11 mouse cellular contexts compared by ENCODE assay signal in genomic region chr7:28358431-28358830, GRCm38 (mm10). TPM values are rescaled to one million over a fixed set of nuclear protein-coding genes. Genes with fewer than 3 reads are reported as not detected.
DNase-seq lines count a peak whose midpoint lies in the region; ATAC-seq lines count a peak whose summit lies in the region.
"Had no signal": no experiment of that assay in that cellular context is flagged by ENCODE, and none has a peak within 500 bp of the region (broad histone marks: within the 10 kb centered on the region; RNA-seq: fewer than 3 reads in every experiment).

No protein-coding gene starts in this region.

- H3K4me2 ChIP-seq in heart, embryonic 11.5 days: peak overlapping the region; percentile 33; the same call in 1 of the 2 replicates
- H3K4me2 ChIP-seq in lung, embryonic 16.5 days (ENCODE audit: low read depth, low read length): no peak overlapping the region
- H3K4me2 ChIP-seq in liver, embryonic 16.5 days (ENCODE audit: low read depth, low read length): no peak overlapping the region

- H3K4me1 ChIP-seq in heart, embryonic 11.5 days (ENCODE audit: control insufficient read depth, insufficient read depth, low read length): peaks cover 27% of the 10 kb centered on the region
- H3K4me1 ChIP-seq in lung, embryonic 16.5 days (replicated peaks; ENCODE audit: control insufficient read depth, insufficient read depth, low read length): peaks cover 25% of the 10 kb centered on the region
- H3K4me1 ChIP-seq in liver, embryonic 16.5 days (ENCODE audit: control insufficient read depth, low read depth, low read length): peaks cover 12% of the 10 kb centered on the region

- H3K4me3 ChIP-seq in heart, embryonic 11.5 days (ENCODE audit: low read depth, low read length): no peak overlapping the region
- no peak overlapping the region for H3K4me3 ChIP-seq in lung, embryonic 16.5 days (ENCODE audit: low read length)
- no peak overlapping the region for H3K4me3 ChIP-seq in liver, embryonic 16.5 days (ENCODE audit: low read depth, low read length)

- H3K36me3 ChIP-seq in heart, embryonic 11.5 days (ENCODE audit: control insufficient read depth, insufficient read depth, low read length): peaks cover 42% of the 10 kb centered on the region
- H3K36me3 ChIP-seq in lung, embryonic 16.5 days (ENCODE audit: control insufficient read depth, insufficient read depth, low read length): peaks cover 51% of the 10 kb centered on the region
- H3K36me3 ChIP-seq in liver, embryonic 16.5 days (ENCODE audit: control insufficient read depth, insufficient read depth): peaks cover 10% of the 10 kb centered on the region

- no peak for DNase-seq in heart, postnatal 4 days
- DNase-seq in lung, postnatal 10 days: no peak
- no peak for DNase-seq in gastrocnemius, postnatal 10 days
- DNase-seq in B cell, adult 2 months: no peak
- DNase-seq: cerebellum, adult 9-10 months; layer of hippocampus, adult 9-11 months had no signal

- H3K27ac ChIP-seq in heart, embryonic 11.5 days (ENCODE audit: low read depth, low read length): peak overlapping the region; percentile 87
- peak overlapping the region; percentile 88 for H3K27ac ChIP-seq in lung, embryonic 16.5 days (ENCODE audit: low read length)
- peak overlapping the region; percentile 16 for H3K27ac ChIP-seq in liver, embryonic 16.5 days (ENCODE audit: low read length)

- H3K27me3 ChIP-seq in heart, embryonic 11.5 days (ENCODE audit: control insufficient read depth, insufficient read depth, low read length): no peaks in the 10 kb centered on the region
- no peaks in the 10 kb centered on the region for H3K27me3 ChIP-seq in lung, embryonic 16.5 days (ENCODE audit: control insufficient read depth, insufficient read depth, low read depth, low read length)
- H3K27me3 ChIP-seq in liver, embryonic 16.5 days (ENCODE audit: control insufficient read depth, insufficient read depth, low read depth, low read length): no peaks in the 10 kb centered on the region
- H3K27me3 ChIP-seq: CH12.LX had no signal

- no peak for ATAC-seq in heart, embryonic 11.5 days (replicated peaks; ENCODE audit: insufficient number of reproducible peaks, low FRiP score, low TSS enrichment)
- no peak for ATAC-seq in lung, embryonic 16.5 days (ENCODE audit: low read depth)
- no peak for ATAC-seq in liver, embryonic 16.5 days (ENCODE audit: low read depth)
- no peak for ATAC-seq in cerebellum, adult (ENCODE audit: insufficient number of reproducible peaks, low FRiP score, low TSS enrichment)

- no peak overlapping the region for H3K9ac ChIP-seq in heart, embryonic 11.5 days (ENCODE audit: low read depth, low read length)
- H3K9ac ChIP-seq in lung, embryonic 16.5 days (ENCODE audit: low read length): no peak overlapping the region
- no peak overlapping the region for H3K9ac ChIP-seq in liver, embryonic 16.5 days (ENCODE audit: low read depth, low read length)

- H3K9me3 ChIP-seq in heart, embryonic 11.5 days (replicated peaks; ENCODE audit: control insufficient read depth, low read length): no peaks in the 10 kb centered on the region
- H3K9me3 ChIP-seq in lung, embryonic 16.5 days (ENCODE audit: control insufficient read depth, low read length): no peaks in the 10 kb centered on the region
- H3K9me3 ChIP-seq in liver, embryonic 16.5 days (replicated peaks; ENCODE audit: control insufficient read depth, low read length): no peaks in the 10 kb centered on the region

- 51% methylated on average over 7 of the region's 7 CpGs for WGBS in heart, embryonic 11.5 days (ENCODE audit: insufficient replicate concordance)
- 56% methylated on average over 7 of the region's 7 CpGs for WGBS in lung, embryonic 16.5 days
- 62% methylated on average over 7 of the region's 7 CpGs for WGBS in liver, embryonic 16.5 days (ENCODE audit: insufficient replicate concordance)

RNA-seq across cellular contexts. Expression of gene Rps16, which starts 8.0 kb away (rescaled TPM):
- 750 and 792 TPM in 2 replicates for polyA plus RNA-seq in heart, embryonic 11.5 days (2014; fragmentation: Nextera tagmentation; extraction: Ambion mirVana)
- total RNA-seq in heart, postnatal 4 days (2021): 1,000 to 10,000 TPM in 1 of 2 experiments, 100 to 1,000 TPM in 1; 972 to 1,025 TPM
- polyA plus RNA-seq in lung, embryonic 16.5 days (2015; fragmentation: Nextera tagmentation; extraction: Ambion mirVana): 981 and 1,007 TPM in 2 replicates
- 531 and 598 TPM in 2 replicates for polyA plus RNA-seq in liver, embryonic 16.5 days (2015; fragmentation: Nextera tagmentation; extraction: Ambion mirVana)
- 100 to 1,000 TPM; 757 to 807 TPM for total RNA-seq in gastrocnemius, postnatal 10 days (2021)

RNA-seq across cellular contexts. Expression of gene Plekhg2, which starts 14.0 kb away (rescaled TPM):
- 44.6 and 47.8 TPM in 2 replicates for polyA plus RNA-seq in heart, embryonic 11.5 days (2014; fragmentation: Nextera tagmentation; extraction: Ambion mirVana)
- total RNA-seq in heart, postnatal 4 days (2021): 10 to 100 TPM; 42.1 to 42.9 TPM
- polyA plus RNA-seq in lung, embryonic 16.5 days (2015; fragmentation: Nextera tagmentation; extraction: Ambion mirVana): 69.0 and 70.0 TPM in 2 replicates
- 4.8 and 6.3 TPM in 2 replicates for polyA plus RNA-seq in liver, embryonic 16.5 days (2015; fragmentation: Nextera tagmentation; extraction: Ambion mirVana)
- total RNA-seq in gastrocnemius, postnatal 10 days (2021): 10 to 100 TPM; 18.7 to 30.0 TPM

RNA-seq across cellular contexts. Expression of gene Supt5, which starts 19.9 kb away (rescaled TPM):
- 55.2 and 60.3 TPM in 2 replicates for polyA plus RNA-seq in heart, embryonic 11.5 days (2014; fragmentation: Nextera tagmentation; extraction: Ambion mirVana)
- 10 to 100 TPM; 58.7 to 62.7 TPM for total RNA-seq in heart, postnatal 4 days (2021)
- 84.4 and 91.8 TPM in 2 replicates for polyA plus RNA-seq in lung, embryonic 16.5 days (2015; fragmentation: Nextera tagmentation; extraction: Ambion mirVana)
- polyA plus RNA-seq in liver, embryonic 16.5 days (2015; fragmentation: Nextera tagmentation; extraction: Ambion mirVana): 31.3 and 34.0 TPM in 2 replicates
- total RNA-seq in gastrocnemius, postnatal 10 days (2021): 10 to 100 TPM; 65.5 to 67.0 TPM

RNA-seq across cellular contexts. Expression of gene Zfp36, which starts 21.6 kb away (rescaled TPM):
- polyA plus RNA-seq in heart, embryonic 11.5 days (2014; fragmentation: Nextera tagmentation; extraction: Ambion mirVana): 10.9 and 11.6 TPM in 2 replicates
- total RNA-seq in heart, postnatal 4 days (2021): 10 to 100 TPM; 12.7 to 12.9 TPM
- 23.9 and 26.8 TPM in 2 replicates for polyA plus RNA-seq in lung, embryonic 16.5 days (2015; fragmentation: Nextera tagmentation; extraction: Ambion mirVana)
- polyA plus RNA-seq in liver, embryonic 16.5 days (2015; fragmentation: Nextera tagmentation; extraction: Ambion mirVana): 7.9 and 10.8 TPM in 2 replicates
- 10 to 100 TPM in 1 of 2 experiments, 1 to 10 TPM in 1; 8.1 to 10.5 TPM for total RNA-seq in gastrocnemius, postnatal 10 days (2021)

RNA-seq across cellular contexts. Expression of gene Med29, which starts 34.1 kb away (rescaled TPM):
- polyA plus RNA-seq in heart, embryonic 11.5 days (2014; fragmentation: Nextera tagmentation; extraction: Ambion mirVana): 46.4 and 54.3 TPM in 2 replicates
- 10 to 100 TPM; 22.9 to 24.5 TPM for total RNA-seq in heart, postnatal 4 days (2021)
- 46.8 and 50.2 TPM in 2 replicates for polyA plus RNA-seq in lung, embryonic 16.5 days (2015; fragmentation: Nextera tagmentation; extraction: Ambion mirVana)
- 20.5 and 21.6 TPM in 2 replicates for polyA plus RNA-seq in liver, embryonic 16.5 days (2015; fragmentation: Nextera tagmentation; extraction: Ambion mirVana)
- total RNA-seq in gastrocnemius, postnatal 10 days (2021): 10 to 100 TPM; 22.6 to 23.0 TPM

Comparison
In these comparisons a context has a peak if more than half of its experiments do, and no peak if none do; other contexts are left out.
1. H3K27ac ChIP-seq: peak in every context shown above with its lines; median percentile 88 in lung, embryonic 16.5 days; 87 in heart, embryonic 11.5 days; 16 in liver, embryonic 16.5 days.